Mouse (Mus musculus): ENCODE measurements around the gene Flnb. TPM values are rescaled to one million over a fixed set of nuclear protein-coding genes. Genes with fewer than 3 reads are reported as not detected.
A peak's percentile ranks its signal among the peaks of the same experiment; 100 is the strongest.

Gene Flnb
- polyA plus RNA-seq, 1 experiment from 2014 or later: 6.5 TPM

DNA sequence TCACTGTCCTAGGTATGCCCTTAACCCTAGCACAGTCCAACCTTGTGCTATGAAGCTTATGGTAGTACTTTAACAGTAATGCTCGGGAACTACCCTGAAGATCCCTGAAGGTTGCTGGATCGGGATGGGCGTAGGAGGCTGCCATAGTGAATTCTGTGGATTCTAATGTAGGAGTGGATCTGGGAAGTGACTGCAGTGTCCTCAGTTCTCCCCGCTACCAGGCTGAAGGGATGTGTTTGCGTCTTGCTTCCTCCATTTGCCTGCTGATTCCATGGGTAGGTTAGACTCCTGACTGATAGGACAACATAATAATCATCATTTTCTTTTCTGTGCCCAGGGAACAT, 14.7 kb downstream of the Flnb start:
- Histone ChIP-seq H3K27ac (no peak overlapping the region), H3K9ac (no peak overlapping the region), H3K27me3 (no peaks in the 10 kb centered on the region), H3K4me1 (replicated peaks) (0 out of 2 replicates have a peak, but pooled peaks cover 14% of the 10 kb centered on the region), H3K4me3 (no peak overlapping the region), H3K9me3 (no peaks in the 10 kb centered on the region), H3K36me3 (no peaks in the 10 kb centered on the region), H3K4me2 (no peak overlapping the region)
- ATAC-seq (ENCODE audit: low FRiP score): no peak
- WGBS: 95% methylated on average over 5 of the region's 5 CpGs

DNA sequence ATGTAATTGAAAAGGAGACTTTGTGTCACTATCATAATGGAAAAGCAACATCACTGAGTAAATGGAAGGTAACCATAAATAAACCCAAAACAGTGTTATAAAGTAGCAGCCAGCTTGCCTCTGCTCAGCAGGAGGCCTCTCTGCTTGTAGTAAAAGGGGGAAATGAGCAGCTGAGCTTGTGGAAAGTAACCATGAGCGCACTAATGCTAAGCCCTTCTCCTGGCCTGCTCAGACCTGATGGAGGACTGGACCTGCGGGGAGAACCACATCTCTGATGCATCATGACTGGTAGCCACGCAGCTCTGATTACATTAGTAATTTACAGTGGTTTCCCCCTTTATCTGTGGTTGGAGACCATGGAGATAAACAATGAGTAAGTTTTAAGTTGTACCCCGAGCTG, 15.7 kb downstream of the Flnb start:
- Histone ChIP-seq H3K4me2 (no peak overlapping the region), H3K27ac (no peak overlapping the region), H3K9me3 (no peaks in the 10 kb centered on the region), H3K27me3 (no peaks in the 10 kb centered on the region), H3K4me3 (no peak overlapping the region), H3K9ac (no peak overlapping the region), H3K4me1 (replicated peaks) (peaks cover 14% of the 10 kb centered on the region; the same call in 1 of the 2 replicates), H3K36me3 (no peaks in the 10 kb centered on the region)
- no peak for ATAC-seq (ENCODE audit: low FRiP score)
- WGBS: 76% methylated on average over 4 of the region's 4 CpGs

DNA sequence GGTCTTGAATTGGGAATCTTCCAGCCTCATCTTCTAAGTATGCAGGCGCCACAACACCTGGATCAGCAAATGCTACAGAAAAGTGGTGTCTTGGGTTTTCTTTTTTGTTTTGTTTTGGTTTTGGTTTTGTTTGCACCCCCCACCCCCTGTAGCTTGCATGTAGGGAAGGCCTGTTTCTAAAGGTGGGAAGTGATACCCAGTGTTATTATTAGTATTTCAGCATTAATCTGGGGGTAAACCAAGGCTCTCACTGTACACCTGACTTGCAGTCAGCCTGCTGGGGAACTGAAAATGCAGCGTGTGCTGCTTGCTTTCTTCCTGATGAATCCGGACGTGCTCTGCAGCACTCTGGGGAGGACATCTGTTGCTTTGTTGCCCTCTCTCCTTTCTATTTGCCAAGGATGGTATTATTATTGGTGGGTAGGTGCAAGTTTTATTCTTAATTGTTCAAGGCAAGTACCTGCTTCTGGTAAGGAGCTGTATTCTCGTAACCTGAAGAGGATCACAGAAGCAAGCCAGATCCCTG, 20.9 kb downstream of the Flnb start:
- no peak for ATAC-seq (ENCODE audit: low FRiP score)
- Histone ChIP-seq H3K4me1 (replicated peaks) (peaks cover 13% of the 10 kb centered on the region), H3K4me3 (no peak overlapping the region), H3K9me3 (no peaks in the 10 kb centered on the region), H3K27ac (no peak overlapping the region), H3K9ac (no peak overlapping the region), H3K27me3 (no peaks in the 10 kb centered on the region), H3K4me2 (no peak overlapping the region), H3K36me3 (no peaks in the 10 kb centered on the region)
- WGBS: 88% methylated on average over 5 of the region's 5 CpGs

DNA sequence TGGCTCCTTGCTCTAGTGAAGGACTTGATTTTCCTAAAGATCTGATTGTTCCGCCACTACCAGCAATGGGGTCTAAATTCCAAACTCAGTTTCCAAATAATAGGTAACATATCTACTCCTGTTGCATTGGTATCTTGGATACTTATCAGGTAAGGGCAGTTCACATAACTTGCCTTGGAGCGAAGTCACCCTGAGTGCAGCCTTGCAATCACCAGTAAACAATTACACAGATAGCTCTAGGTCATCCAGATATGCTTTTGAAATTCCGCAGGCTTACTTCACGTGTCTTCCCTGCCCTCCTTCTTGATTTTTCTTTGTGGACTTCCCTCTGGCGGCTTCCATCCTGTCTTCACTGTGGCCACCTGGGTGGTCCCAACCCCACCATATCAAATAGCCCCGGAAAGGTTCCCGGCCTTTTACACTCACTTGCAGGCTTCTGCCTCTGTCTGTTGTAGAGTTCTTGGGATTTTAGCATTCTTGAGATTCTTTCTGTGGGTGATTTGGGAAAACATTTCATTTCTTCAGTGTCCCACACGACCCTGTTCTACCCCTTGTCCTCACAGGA, 22.3 kb downstream of the Flnb start:
- no peak for ATAC-seq (ENCODE audit: low FRiP score)
- Histone ChIP-seq H3K27ac (no peak overlapping the region), H3K9me3 (no peaks in the 10 kb centered on the region), H3K4me2 (no peak overlapping the region), H3K9ac (no peak overlapping the region), H3K4me3 (no peak overlapping the region), H3K4me1 (replicated peaks) (peaks cover 12% of the 10 kb centered on the region), H3K36me3 (no peaks in the 10 kb centered on the region), H3K27me3 (no peaks in the 10 kb centered on the region)
- 63% methylated on average over 8 of the region's 8 CpGs for WGBS

DNA sequence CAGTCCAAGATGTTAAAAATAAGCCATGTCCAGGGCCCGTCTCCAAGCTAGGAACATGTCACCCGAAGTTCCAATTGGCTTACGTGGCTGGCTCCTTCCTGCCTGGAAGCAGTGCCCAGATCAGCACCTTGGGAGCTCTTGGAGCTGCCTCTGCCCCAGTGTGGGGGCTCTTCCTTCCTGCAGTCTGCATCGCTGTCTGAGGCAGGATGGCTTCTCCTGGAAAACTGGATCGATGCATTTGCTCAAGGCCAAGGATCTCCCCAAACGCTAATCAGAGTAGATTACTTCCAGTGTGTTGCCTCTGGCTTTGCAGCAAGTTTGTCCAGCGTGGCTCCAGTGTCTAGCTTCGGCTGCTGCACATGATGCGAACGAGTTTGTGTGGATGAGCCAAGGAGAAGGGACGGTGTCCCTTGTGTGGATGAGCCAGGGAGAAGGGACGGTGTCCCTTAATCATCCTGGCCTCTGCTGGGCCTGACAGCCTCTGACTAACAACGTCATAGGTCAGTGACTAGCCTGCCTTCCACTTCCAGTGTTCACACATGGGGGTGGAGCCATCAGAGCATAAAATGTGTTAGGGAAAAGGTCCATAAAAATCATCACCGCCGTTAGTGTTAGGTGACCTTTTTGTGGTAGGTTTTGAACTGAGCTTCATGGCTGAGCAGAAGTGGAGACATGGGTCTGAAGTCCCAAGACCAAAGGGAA, 25.0 kb downstream of the Flnb start:
- Histone ChIP-seq H3K4me1 (replicated peaks) (peaks cover 20% of the 10 kb centered on the region), H3K27me3 (no peaks in the 10 kb centered on the region), H3K27ac (0 out of 2 replicates have a peak overlapping the region, but pooled peaks have one; percentile 18), H3K4me3 (no peak overlapping the region), H3K9me3 (no peaks in the 10 kb centered on the region), H3K36me3 (no peaks in the 10 kb centered on the region), H3K9ac (no peak overlapping the region), H3K4me2 (no peak overlapping the region)
- no peak for ATAC-seq (ENCODE audit: low FRiP score)
- WGBS: 72% methylated on average over 15 of the region's 15 CpGs

DNA sequence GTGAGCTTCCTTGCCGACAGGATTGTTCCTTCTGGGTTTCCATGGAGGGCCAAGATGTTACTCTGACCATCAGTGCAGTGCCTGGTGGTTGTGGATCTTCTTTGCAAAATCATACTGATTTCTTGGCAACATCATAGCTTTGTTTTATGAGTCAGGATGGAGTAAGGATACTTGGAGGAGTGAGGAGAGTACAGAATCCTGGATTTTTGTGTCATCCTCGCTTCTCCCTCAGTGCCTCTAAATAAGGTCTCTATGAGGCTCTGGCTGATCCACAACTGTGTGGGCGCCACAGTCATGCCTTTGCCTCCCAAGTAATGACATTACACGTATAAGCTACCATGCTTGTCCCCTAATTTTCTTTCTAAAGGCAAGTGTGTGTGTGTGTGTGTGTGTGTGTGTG, 28.9 kb downstream of the Flnb start:
- H3K9me3 ChIP-seq: no peaks in the 10 kb centered on the region
- no peak for ATAC-seq (ENCODE audit: low FRiP score)
- no peak overlapping the region for H3K27ac ChIP-seq
- no peak overlapping the region for H3K9ac ChIP-seq
- no peaks in the 10 kb centered on the region for H3K36me3 ChIP-seq
- H3K4me1 ChIP-seq (replicated peaks): peaks cover 29% of the 10 kb centered on the region
- H3K27me3 ChIP-seq: no peaks in the 10 kb centered on the region
- WGBS: 78% methylated on average over 4 of the region's 4 CpGs
- no peak overlapping the region for H3K4me3 ChIP-seq
- no peak overlapping the region for H3K4me2 ChIP-seq

DNA sequence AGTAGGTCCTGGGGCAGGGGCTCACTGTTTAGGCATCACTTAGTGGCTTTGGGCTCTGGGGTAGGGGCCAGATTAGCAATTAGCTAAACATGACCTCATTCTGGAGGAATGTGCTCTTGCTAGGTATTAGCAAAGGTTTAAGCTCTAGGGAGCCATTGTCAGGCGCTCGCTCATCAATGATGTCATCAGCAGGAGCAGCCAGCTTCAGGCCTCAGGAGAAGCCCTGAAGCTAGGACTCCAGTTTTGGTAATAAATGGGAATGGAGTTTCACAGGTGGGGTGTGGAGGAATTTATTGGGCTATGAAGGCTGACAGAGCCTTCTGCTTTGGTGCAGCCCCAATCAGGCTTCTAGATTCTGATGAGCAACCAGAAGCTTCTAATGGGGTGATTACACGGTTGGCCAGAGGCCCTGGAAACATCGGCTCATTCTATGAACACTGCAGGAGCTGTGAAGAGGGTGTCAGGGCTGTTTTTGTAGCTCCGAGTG, 30.0 kb downstream of the Flnb start:
- Histone ChIP-seq H3K4me1 (replicated peaks) (peaks cover 30% of the 10 kb centered on the region), H3K4me2 (no peak overlapping the region), H3K9ac (0 out of 2 replicates have a peak overlapping the region, but pooled peaks have one; percentile 24), H3K9me3 (no peaks in the 10 kb centered on the region), H3K4me3 (no peak overlapping the region), H3K36me3 (no peaks in the 10 kb centered on the region), H3K27me3 (no peaks in the 10 kb centered on the region), H3K27ac (no peak overlapping the region)
- WGBS: 29% methylated on average over 5 of the region's 5 CpGs
- 0 out of 2 replicates have a peak, but pooled peaks have one; percentile 26 for ATAC-seq (ENCODE audit: low FRiP score)

DNA sequence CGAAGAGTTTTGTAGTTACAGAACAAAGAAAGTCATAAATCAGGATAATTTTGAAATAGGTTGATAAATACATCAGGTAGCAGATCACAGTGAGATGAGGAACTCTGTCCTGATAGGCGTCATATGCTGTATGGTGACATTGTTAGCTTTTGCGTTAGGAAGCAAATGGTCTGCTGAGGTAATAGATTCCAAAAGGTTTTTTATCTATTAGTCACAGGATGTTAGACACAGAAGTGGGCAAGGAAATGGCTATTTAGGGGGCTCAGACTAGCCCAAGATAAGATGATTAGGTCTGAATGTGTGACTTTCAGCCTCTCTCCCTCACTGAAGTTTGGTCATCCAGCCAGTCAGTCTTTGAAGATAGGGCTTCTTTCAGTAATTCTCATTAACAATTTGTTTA, 33.2 kb downstream of the Flnb start:
- Histone ChIP-seq H3K4me1 (replicated peaks) (peaks cover 37% of the 10 kb centered on the region), H3K36me3 (no peaks in the 10 kb centered on the region), H3K4me2 (no peak overlapping the region), H3K9ac (no peak overlapping the region), H3K27me3 (no peaks in the 10 kb centered on the region), H3K4me3 (no peak overlapping the region), H3K27ac (peak overlapping the region; percentile 24; the same call in 1 of the 2 replicates), H3K9me3 (no peaks in the 10 kb centered on the region)
- no peak for ATAC-seq (ENCODE audit: low FRiP score)
- WGBS: 75% methylated on average over 3 of the region's 3 CpGs

DNA sequence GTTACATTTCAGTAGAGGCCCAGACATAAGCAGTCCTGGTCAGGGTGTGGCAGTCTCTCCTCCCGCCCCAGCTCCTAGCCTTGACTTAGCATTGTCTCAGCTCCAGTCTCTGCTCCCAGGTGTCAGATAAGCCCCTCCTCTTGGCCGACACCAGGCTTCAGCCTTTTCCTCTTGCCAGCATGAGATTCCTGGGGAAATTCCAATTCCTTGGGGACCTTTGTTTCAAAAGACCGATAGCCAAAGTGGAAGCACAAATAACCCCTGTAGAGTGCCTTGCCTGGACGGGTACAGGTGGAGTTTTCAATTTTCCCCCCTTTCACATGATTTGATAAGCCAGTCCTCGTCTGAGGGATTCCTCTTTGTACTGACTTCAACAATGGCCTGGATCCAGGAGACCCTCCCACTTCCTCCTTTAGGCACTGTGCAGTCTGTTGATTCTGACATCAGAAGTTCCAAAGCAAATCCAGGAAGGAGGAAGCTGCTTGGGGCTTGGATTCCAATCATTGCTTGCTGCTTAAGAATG, 33.8 kb downstream of the Flnb start:
- 7% methylated on average over 5 of the region's 5 CpGs for WGBS
- H3K4me3 ChIP-seq: no peak overlapping the region
- no peak overlapping the region for H3K4me2 ChIP-seq
- no peaks in the 10 kb centered on the region for H3K36me3 ChIP-seq
- H3K27ac ChIP-seq: peak overlapping the region; percentile 24; the same call in 1 of the 2 replicates
- H3K27me3 ChIP-seq: no peaks in the 10 kb centered on the region
- no peak overlapping the region; the same call in 1 of the 2 replicates for H3K9ac ChIP-seq
- no peak for ATAC-seq (ENCODE audit: low FRiP score)
- peaks cover 37% of the 10 kb centered on the region for H3K4me1 ChIP-seq (replicated peaks)
- no peaks in the 10 kb centered on the region for H3K9me3 ChIP-seq

DNA sequence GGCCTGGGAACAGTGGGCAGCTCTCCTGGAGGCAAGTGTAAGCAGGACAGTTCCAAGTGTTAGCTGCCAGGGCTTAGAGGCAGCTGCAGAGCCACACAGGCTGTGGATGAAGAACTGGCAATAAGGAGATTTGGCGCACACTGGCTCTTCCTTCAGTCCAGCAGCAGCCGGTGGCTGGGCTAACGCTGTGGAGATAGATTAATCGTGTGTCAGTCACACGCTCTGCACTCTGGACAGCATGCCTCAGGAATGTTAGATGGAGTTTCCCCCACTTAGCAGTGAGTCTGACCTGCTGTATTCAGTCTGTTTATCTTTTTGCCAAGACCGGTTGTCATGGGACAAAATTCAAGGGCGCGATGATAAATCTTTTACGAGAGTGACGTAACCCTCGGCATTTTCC, 35.9 kb downstream of the Flnb start:
- WGBS: 53% methylated on average over 11 of the region's 11 CpGs
- Histone ChIP-seq H3K4me1 (replicated peaks) (peaks cover 26% of the 10 kb centered on the region), H3K27me3 (no peaks in the 10 kb centered on the region), H3K36me3 (no peaks in the 10 kb centered on the region), H3K9ac (0 out of 2 replicates have a peak overlapping the region, but pooled peaks have one; percentile 49), H3K9me3 (no peaks in the 10 kb centered on the region), H3K4me3 (no peak overlapping the region), H3K27ac (0 out of 2 replicates have a peak overlapping the region, but pooled peaks have one; percentile 35), H3K4me2 (no peak overlapping the region)
- peak; percentile 73 for ATAC-seq (ENCODE audit: low FRiP score)

DNA sequence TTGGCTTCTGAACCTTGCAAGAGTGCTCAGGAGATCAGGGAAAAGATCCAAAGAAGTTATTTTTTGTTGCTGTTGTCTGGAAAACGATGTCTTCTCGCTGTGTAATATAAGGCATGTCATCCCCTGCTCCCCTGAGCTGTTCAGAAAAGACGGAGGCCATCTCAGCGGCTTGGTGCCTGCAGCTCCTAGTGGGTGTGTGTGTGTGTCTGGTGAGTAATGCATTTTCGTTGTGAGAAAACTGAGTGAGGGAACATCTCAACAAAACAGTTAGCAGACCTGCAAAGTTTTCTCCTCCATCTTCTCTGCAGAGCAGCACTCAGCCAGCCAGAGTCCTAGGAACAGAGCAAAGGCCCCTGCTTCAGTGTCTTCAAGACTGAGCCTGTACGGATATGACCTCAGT, 36.6 kb downstream of the Flnb start:
- Histone ChIP-seq H3K27ac (no peak overlapping the region), H3K36me3 (no peaks in the 10 kb centered on the region), H3K4me1 (replicated peaks) (peaks cover 26% of the 10 kb centered on the region), H3K4me2 (no peak overlapping the region), H3K4me3 (no peak overlapping the region), H3K27me3 (no peaks in the 10 kb centered on the region), H3K9me3 (no peaks in the 10 kb centered on the region), H3K9ac (no peak overlapping the region)
- 85% methylated on average over 6 of the region's 6 CpGs for WGBS
- ATAC-seq (ENCODE audit: low FRiP score): no peak

DNA sequence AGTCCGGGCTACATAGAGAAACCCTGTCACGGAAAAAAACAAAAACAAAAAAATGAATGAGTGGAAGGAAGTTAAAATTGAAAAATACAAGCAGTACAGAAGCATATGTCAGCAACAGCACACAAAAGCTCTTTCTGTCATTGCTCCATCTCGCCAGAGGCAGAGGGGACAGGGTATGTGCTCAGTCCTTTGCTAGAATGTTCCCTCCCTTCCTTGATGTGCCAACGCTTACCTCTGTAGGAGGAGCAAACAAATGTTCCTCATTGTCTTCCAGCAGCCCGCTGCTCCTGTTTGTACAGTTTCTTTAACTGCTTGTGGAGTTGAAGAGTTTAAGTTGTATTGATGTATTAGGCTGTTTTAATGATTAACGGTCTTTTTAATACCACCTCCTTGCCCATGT, 37.3 kb downstream of the Flnb start:
- no peak overlapping the region for H3K4me3 ChIP-seq
- no peak for ATAC-seq (ENCODE audit: low FRiP score)
- no peak overlapping the region for H3K4me2 ChIP-seq
- H3K27ac ChIP-seq: no peak overlapping the region
- peaks cover 26% of the 10 kb centered on the region for H3K4me1 ChIP-seq (replicated peaks)
- no peaks in the 10 kb centered on the region for H3K9me3 ChIP-seq
- H3K9ac ChIP-seq: no peak overlapping the region
- H3K27me3 ChIP-seq: no peaks in the 10 kb centered on the region
- WGBS: 53% methylated on average over 6 of the region's 6 CpGs
- H3K36me3 ChIP-seq: no peaks in the 10 kb centered on the region

Data from hindbrain, embryonic 13.5 days (tissue).